Mouse (Mus musculus) adipocyte (in vitro differentiated cells): ENCODE data around the gene Itpa.
"Not testable (repeated sequence)": the region's sequence is repeated elsewhere in the genome, so short reads cannot be mapped to it uniquely, and the experiment has no call there.

Source experiments
- DNase-seq: peaks from one replicate; pipeline ENCODE4 v3.0.0-alpha.2; 2016; ENCODE audit warnings: low spot score

The Itpa gene

DNA sequence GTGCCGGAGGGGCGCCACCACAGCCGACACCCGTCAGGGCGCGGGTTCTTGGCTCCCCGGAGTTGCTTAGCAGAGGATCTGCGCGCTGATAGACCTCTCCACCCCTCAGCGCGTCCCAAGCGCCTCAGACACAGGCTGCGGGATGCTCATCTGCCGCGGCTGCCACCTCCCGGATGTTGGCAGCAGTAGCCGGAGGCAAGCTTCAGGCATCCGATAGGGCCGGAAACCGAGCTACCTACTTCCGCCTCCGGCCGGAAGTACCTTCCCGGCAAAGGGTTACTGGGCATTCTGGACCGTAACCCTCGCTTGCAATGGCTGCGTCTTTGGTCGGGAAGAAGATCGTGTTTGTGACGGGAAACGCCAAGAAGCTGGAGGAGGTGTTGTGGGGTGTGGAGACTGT, at the start of gene Itpa:
Itpa (plus strand) TSS at position 52 of the 400 bp plus-strand sequence.
- DNase-seq, result peak; percentile 93

DNA sequence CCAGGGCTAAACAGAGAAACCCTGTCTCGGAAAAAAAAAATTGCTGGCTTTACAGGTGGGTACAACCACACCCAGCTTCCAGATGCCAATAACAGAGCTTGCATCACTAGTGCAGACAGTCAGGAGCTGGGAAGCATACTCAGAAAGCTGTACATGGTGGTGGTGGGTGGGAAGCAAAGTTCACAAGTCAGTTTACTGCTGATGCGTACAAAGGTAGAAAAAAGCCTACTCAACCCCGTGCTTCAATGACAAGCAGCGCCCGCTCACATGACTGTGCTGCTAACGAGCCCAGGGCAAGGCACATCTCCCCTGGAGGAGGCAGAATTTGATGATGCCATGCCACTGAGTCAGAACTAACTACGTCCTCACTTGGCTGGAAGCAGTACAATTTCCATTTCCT, 48.4 kb upstream of the Itpa start:
- DNase-seq, result no peak

DNA sequence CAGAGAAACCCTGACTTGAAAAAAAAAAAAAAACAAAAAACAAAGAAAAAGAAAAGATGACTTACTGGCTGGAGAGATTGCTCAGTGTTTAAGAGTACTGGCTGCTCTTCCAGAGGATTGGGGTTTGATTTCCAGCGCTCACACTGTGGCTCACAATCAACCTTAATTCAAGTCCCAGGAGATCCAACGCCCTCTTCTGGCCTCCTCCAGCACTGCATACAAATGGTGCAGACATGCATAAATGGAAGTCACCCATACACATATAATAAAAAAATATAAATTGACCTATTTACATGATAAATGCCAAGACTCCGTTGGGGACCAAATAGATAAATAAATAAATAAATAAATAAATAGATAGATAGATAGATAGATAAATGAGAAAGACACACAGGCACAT, 39.0 kb upstream of the Itpa start:
- no peak for DNase-seq

DNA sequence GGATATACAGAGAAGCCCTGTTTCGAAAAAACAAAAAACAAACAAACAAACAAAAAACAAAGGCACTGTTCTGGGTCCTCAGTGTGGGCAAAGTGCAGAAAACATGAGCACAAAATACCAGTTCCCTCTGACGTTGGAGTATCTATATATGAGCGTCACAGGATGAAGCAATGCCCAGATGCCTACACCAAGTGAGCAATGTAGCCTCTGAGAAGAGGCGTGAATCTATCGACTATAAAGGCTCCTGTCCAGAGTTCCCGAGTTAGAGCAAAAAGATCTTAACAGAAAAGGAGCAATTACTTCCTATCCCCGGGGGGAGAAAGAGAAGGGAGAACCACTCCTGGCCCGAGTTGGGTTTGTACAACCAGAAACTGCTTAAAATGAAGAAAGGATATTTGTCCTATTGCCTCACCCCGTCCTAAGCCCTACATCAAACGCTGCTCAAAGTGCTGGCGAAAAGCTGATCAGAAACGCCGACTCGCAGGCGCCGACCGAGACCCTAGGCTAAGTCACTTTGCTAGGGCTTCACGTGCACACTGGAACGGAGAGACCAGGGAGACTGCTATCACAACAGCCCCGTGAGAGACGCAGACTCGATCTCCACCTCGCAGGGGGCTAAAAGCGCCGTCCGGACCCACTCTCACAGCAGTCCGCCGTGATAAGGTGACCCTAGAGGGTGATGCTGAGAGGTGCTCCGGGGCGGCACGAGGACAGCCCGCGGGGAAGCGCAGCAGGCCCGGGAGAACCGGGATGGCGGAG, 38.2 kb upstream of the Itpa start:
- DNase-seq, result peak; percentile 33

DNA sequence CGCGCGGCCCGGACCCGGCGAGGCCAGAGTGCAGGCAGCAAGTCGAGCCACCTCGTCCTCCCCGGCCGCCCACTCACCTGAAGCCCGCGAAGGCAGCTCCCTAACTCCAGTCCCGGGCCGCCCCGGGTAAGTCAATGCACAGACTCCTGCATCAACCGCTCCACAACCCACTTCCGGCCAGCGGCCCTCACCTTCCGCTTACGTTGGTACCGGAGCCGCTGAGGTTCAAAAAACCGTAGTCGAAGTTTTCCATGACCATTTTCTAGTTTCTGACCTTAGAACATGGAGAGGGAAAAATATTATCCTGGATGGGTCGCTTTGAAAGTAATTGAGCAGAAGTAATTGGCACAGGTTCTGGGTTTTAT, 37.6 kb upstream of the Itpa start, which contains the start of the genes Fastkd5 and Ubox5:
Fastkd5 (minus strand) TSS at position 189 of the 365 bp plus-strand sequence.
Ubox5 (minus strand) TSS at position 200 of the 365 bp plus-strand sequence.
- DNase-seq, result peak; percentile 90

DNA sequence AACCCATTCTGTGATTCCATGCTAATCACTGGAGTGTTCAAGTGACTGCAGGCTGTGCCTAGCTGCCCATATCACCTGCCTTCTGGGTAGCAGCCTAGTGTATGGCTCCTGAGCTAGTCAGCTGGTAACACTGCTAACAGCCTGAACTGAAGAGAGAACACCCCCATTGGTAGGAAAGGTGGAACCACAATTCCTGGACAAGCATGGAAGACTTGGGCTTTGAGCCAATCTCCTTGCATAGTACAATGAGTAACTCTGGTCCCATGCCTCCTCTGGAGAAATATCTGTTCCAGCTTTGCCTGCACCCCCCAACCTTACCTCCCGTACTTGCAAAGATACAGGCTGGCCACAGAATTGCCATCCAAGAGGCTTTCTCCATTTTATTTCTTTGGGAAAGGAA, 35.0 kb upstream of the Itpa start:
- peak; percentile 23 for DNase-seq

DNA sequence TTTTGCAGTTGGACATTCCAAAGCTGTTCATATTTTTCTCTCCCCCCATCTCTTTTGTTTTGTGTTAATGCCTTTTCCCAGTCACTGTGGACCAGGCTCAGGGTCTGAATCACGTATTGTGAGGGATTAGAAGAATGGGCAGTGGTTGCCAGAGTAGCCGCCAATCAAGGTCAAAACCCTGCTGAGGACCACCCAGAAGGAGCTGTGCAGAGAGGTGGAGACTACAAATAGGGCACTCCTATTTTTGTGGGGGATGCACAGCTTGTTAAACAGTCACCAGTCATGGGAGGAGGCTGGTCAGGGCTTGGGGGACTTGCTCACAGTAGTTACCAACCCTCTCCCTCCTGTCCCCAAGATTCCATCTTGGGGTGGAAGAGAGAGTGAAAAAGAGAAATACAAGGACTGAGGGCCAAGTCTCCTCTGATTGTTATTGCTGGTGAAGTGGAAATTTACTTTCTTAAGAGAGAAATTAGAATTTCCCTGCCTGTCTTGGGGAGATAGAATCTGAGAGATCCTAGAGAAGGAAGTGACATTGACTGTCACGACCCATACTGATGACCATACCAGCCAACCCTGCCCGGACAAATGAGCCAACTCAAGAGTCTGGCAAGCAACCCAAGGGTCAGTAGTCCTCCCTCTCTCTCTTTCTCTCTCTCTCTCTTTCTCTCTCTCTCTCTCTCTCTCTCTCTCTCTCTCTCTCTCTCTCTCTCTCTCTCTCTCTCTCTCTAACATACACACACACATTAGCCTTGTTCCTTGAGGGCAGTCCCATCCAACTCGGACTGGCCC, 34.3 kb upstream of the Itpa start:
- no peak for DNase-seq

DNA sequence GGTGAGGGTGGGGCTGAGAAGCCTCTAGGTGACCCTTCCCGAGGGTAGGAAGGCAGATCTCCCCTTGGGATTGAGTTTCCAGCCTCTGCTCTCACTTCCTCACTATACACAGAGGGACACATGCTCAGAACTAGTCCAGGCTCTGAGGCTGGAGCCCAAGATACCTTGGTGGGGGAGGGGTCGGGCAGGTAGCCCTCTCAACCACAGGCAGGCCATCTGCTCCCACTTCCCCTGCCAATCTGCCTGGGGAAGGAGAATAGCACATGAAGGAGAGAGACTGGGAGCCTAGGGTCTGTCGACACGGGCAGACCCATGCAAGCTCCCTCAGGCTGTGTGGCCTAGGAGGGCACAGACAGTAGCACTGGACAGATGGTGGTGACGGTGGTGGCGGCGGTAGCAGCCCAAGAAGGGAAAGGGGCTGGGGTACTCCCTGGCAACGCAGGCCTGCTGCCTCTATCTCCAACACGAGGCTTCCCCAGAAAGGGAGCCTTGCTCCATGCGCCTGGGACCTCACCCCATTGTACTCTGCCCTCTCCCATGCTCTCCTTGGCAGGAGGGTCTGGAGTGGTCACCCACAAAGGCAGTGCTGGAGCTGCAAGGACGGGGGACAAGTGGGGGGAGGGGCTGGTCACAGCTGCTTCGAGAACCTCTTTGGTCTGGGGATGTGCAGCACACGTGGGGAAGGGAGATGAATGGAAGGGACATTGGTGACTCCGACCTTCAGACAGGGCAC, 33.2 kb upstream of the Itpa start:
- no peak for DNase-seq

DNA sequence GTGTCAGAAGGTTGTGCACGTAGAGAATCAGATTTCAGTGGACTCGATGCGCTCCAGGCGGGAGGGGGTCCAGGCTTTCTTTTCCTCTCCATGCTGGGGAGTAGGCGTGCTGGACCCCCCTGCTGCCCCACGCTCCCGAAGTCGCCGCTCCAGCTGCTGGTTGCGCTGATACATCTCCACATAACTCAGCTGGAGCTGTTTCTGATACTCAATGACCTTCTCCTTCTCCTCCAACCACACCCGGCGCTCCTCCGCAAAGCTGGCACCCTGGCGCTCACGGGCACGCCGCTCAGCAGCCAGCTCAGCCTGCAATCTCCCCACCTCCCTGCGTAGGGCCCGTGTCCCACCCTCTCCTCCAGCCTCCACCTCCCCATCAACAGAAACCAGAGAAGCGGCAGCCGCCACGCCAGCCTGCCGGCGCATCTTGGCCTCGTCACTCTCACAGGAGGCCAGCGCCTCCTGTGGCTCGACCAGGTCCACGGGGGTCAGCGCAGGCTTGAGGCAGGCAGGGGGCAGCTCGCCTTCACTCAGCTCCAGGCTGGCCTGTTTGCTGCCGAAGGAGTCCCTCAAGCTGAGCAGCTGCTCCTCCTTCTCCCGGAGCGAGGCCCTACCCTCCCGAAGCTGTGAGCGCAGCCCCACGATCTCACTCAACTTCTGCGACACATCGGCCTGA, 32.5 kb upstream of the Itpa start:
- no peak for DNase-seq

DNA sequence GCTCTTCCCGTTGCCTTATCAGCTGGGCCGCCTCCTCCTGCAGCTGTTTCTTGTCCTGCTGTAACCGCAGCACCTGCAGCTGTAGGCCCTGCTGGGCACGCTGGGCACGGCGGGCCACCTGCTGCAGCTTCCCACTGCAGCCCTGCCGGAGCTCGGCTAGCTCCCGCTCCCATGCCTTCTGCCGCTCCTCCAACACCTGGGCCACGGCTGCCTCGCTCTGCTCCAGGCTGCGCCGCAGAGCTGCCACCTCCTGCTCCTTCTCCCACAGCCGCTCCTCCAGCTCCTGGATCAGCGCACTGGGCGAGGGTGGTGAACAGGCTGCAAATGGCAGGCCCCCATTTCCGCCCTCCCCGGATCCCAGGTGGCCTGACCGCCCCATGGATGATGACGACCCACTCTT, 31.6 kb upstream of the Itpa start:
- DNase-seq, result no peak

DNA sequence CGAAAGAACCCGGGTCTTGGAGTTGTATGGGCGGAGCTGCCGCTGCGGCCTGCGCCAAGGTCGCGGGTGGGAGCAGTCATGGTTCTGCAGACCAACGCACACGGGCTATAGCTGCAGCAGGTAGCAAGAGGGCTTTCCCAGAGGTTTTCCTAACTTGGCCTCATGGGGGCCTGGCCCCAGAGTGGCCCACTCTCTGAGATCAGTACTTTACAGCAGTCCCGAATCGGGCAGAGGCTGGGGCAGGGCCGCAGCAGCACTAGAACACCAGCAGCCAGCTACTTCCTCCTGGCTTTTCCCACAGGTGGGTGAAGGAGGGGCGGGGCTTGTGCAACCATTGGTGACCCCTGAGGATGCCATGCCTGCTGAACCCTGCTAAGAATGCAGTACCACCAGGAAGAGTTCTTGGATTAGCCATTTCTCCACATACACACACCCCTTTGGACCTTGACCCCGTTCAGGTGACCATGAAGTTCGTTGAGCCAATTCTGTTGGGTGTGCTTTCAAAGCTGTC, 29.3 kb upstream of the Itpa start:
- no peak for DNase-seq

DNA sequence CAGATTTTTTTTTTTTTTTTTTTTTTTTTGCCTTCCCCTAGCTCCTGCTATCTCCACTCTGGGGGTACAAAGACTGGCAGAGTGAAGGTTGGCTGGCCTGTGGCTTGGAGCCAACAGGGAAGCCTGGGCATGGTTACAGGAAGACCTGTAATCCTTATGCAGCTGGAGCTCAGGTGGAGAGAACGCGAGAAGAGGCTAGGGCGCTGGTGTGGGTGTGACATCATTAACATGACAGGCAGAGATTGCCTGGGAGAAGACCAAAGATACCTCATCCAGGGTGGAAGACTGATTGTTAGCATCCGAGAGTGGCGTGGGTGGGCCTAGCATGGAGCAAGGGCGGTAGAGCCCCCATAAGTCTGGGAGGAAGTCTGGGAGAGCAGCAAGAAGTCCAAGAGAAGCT, 28.1 kb upstream of the Itpa start:
- DNase-seq, result no peak

DNA sequence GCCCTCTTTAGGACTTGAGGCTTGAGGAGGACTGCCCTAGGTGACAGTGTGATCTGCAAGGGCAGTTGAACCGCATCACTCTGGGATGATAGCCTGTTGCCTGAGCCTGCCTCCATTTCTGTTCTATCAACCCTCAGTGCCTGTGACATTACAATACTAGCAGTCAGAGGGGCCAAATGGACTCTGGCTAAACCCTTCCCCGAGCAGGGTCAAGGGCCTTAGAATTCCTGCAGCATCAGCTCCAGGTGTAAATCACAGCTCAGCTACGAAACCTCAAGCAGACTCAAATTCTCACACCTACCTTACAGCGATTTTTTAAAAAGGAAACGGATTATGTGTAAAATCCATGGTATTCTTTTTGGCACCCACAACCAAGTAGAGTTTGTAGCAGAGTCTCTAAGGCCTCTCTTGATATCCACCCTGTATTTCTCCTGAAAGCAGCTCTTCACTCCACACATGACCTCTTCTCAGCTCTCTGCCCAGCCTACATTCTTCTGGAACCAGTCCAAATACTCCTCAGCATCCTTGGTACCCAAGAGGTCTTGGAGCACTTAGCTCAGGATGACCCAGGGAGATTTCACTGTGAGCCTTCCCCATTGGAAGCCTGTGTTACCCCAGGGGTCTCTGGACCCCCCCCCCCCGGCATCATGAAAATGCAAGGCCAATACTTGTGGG, 25.9 kb upstream of the Itpa start:
- no peak for DNase-seq

DNA sequence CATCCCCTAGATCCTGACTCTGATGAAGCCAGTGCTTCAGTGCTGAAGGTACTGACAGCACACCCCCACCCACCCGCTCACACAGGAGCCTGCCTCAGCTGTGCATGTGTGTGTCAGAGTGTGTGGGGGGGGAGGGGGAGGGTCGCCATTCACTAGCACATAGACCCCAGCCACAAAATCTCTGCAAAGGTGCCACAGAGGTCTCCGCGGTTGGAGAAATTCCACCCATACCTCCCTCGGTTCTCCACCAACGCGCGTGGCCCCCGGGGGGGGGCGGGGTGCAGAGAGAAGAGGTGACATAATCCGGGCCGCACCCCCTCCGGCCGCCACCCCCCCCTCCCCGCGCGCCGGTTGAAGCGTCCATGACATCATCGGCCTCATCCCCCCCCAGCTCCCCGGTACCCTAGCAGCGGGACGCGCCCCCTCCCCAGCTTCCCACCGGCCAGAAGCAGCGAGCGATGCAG, 25.2 kb upstream of the Itpa start:
- no peak for DNase-seq

DNA sequence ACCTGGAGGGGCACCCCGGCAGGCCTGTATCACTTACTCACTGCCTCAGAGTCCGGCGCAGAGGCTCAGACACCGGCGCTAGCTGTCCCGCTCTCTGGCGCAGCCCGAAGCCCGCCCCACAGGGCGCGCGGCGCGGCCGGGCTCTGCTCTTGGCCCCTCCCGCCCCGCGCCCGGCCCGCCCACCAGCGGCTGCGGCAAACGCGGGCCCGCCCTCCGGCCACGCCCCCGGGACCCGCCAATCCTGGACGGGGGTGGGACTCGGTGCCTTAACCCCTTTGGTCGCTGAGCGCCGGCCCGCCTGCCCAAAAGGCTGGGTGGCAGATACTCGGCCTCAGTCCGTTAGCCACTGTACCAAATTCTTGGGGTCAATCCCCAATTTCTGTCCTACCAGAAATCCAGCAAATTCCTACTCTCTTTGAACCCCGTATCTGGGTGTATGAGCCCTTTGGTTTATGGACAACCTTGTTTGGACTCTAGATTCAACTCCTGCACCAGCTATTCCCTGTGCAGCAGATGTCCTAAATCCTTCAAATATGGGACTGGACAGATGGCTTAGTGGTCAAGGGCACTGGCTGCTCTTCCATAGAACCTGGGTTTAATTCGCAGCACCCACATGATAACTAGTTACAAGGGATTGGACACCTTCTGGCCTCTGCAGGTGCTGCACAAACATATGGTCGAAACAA, 24.6 kb upstream of the Itpa start, which contains the start of gene Lzts3:
Lzts3 (minus strand) TSS at position 120 of the 686 bp plus-strand sequence.
- DNase-seq, result peak; percentile 84

DNA sequence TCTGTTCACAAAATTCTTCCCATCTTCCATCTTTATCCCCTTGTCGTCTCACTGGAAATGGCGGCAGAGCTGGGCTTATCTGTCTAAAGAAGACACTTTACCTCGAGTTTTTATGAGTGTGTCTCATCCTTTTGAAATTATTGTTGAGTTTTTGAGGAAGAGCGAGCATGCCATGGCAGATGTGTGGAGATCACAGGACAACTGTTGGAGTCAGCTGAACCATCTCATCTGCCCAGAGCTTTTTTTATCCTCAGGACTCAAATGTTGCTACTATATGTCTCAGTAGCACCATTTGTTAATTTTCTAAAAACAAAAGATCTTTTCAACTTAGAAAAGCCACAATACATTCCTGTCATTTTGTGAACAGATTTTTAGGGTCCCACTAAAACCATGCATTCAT, 22.2 kb upstream of the Itpa start:
- no peak for DNase-seq

DNA sequence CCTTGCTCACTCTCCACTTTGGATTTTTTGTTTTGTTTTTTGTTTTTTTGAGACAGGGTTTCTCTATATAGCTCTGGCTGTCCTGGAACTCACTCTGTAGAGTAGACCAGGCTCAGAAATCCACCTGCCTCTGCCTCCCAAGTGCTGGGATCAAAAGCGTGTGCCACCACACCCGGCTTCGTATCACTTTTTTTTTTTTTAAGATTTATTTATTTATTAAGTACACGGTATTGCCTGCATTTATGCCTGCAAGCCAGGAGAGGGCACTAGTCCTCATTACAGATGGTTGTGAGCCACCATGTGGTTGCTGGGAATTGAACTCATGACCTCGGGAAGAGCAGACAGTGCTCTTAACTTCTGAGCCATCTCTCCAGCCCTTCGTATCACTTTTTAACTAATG, 18.4 kb upstream of the Itpa start:
- not testable (repeated sequence) for DNase-seq

DNA sequence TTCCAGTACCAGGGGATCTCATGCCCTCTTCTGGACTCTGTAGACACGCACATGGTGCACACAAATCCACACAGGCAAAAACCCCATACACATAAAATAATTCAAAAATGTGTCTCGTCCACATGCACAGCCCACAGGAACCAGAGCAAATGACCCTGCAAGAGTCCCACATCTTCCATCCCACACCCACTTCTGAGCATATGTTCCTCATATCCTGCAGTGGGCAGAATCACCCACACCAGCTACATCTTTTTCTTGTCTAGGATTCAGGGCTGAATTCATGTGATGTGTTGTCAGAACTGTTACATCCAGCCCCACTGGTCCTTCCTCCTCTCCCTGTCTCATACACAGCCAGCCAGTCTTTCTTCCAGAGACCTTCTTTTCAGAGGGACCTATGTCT, 14.1 kb upstream of the Itpa start:
- no peak for DNase-seq

DNA sequence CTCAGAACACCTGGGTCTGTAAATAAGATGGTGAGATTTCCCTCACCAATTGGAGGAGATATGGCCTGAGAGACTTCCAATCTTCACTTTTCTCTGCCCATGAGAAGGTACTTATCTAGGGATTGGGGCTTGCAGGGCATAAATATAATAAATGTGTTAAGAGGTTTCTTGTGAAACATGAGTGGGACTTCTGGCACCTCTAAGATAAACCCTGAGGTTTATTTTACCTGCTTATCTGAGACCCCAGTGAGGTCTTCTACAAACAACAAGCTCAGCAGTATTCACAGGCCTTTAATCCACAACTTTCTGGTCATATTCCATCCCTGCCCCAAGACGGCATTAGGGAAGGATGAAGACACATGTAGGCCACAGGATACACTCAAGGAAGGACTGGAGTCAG, 13.7 kb upstream of the Itpa start:
- no peak for DNase-seq

DNA sequence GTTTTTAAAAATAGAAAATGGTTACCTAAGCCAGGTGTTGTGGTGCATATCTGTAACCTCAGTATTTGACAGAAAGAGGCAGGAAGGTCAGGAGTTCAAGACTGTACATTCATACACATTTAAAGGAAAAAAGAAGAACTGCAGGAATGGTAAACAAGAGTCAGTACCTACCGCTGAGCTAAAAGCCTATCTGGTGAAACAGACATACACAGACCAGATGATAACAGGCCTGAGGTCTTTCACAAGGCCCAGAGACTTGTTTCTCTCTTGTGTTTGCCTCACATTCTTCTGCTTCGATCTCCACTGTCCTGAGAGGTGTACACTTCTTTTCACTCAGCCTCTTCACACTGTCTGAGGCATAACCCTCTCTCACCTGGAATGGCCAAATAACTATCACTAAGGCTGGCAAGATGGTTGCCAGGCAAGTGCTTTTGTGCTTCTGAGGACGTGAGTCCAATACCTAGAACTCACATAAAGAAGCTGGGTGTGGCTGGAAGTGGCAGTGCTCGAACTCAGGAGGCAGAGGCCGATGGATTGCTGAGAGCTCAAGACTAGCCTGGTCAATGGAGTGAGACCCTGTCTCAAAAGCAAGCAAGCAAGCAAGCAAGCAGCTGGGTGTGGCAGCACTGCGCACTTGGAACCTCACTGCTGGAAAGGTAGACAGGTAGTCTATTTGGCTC, 11.6 kb upstream of the Itpa start:
- no peak for DNase-seq
